Mouse (Mus musculus) midbrain, embryonic 13.5 days (tissue): ENCODE data around the gene Mmp15. TPM values are rescaled to one million over a fixed set of nuclear protein-coding genes. Genes with fewer than 3 reads are reported as not detected.
"Not testable (repeated sequence)": the region's sequence is repeated elsewhere in the genome, so short reads cannot be mapped to it uniquely, and the experiment has no call there.

ENCODE experiments used
- ATAC-seq: fragments of 200-750 bp; cut with Nextera tagmentation; 2 replicates; pipeline ENCODE4 v1.8.0; 2017; ENCODE audit warnings: mild to moderate bottlenecking, moderate TSS enrichment, moderate library complexity
- H3K27ac ChIP-seq: fragments of 300-500 bp; sonication (generic); 2 replicates; pipeline ENCODE4 v1.5.1; 2015; ENCODE audit warnings: inconsistent platforms, mild to moderate bottlenecking, moderate library complexity
- H3K27me3 ChIP-seq: fragments of 300-500 bp; sonication (generic); 2 replicates; pipeline ENCODE4 v1.6.1; 2015; ENCODE audit warnings: mild to moderate bottlenecking, inconsistent platforms
- H3K36me3 ChIP-seq: fragments of 300-500 bp; sonication (generic); 2 replicates; pipeline ENCODE4 v1.6.1; 2015; ENCODE audit warnings: mild to moderate bottlenecking, inconsistent platforms
- H3K4me1 ChIP-seq: fragments of 300-500 bp; sonication (generic); replicated peaks from 2 replicates; pipeline ENCODE4 v1.6.1; 2015; ENCODE audit warnings: inconsistent platforms
- H3K4me2 ChIP-seq: fragments of 300-500 bp; sonication (generic); replicated peaks from 2 replicates; pipeline ENCODE4 v1.6.1; 2015; ENCODE audit warnings: moderate library complexity, mild to moderate bottlenecking, inconsistent platforms
- H3K4me3 ChIP-seq: fragments of 300-500 bp; sonication (generic); replicated peaks from 2 replicates; pipeline ENCODE4 v1.5.1; 2015; ENCODE audit warnings: mild to moderate bottlenecking, inconsistent platforms
- H3K9ac ChIP-seq: fragments of 300-500 bp; sonication (generic); replicated peaks from 2 replicates; pipeline ENCODE4 v1.6.1; 2015; ENCODE audit warnings: mild to moderate bottlenecking, inconsistent platforms
- H3K9me3 ChIP-seq: fragments of 300-500 bp; sonication (generic); 2 replicates; pipeline ENCODE4 v1.6.1; 2016; ENCODE audit warnings: mild to moderate bottlenecking, inconsistent platforms
- WGBS: fragments of 180-500 bp; shearing (Covaris S2); methylation state at CpG from one replicate; pipeline ENCODE4 v1.1.7; 2015; 5-methylcytosine and 5-hydroxymethylcytosine counted together
- polyA plus RNA-seq: library from polyadenylated mRNA; unstranded; fragments of >200 nt; fragmentation: Nextera tagmentation; extraction: Ambion mirVana; gene quantifications from 2 replicates; pipeline ENCODE4 v1.2.1, GENCODE M21; 2015

The Mmp15 gene
- polyA plus RNA-seq, 1 experiment from 2014 or later: 15.3 TPM

DNA sequence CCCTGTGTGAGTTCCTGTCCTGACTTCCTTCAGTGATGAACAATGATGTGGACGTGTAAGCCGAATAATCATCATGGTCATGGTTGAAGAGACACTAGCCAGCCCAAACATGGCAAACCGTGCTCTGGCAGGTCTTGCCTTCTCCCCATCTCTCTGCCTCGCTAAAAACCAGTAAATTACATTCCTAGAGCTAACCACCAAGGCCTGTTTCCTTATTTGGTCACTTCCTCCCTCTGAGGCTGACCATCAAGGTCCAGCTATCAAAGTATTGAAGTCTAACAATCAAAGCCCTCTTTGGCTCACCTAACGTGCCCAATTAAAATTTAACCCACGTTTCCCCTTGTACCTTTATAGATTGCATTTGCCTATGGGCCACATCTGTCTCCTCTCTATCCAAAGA lies 10.2 kb downstream of the Mmp15 start:
- H3K4me3 ChIP-seq: no peak overlapping the region
- no peaks in the 10 kb centered on the region for H3K27me3 ChIP-seq
- 0 out of 2 replicates have a peak, but pooled peaks cover 4% of the 10 kb centered on the region for H3K36me3 ChIP-seq
- H3K4me1 ChIP-seq: peaks cover 33% of the 10 kb centered on the region
- peaks cover 3% of the 10 kb centered on the region; the same call in 1 of the 2 replicates for H3K9me3 ChIP-seq
- H3K27ac ChIP-seq: no peak overlapping the region
- 68% methylated on average over 6 of the region's 6 CpGs for WGBS
- no peak overlapping the region for H3K4me2 ChIP-seq
- no peak for ATAC-seq
- no peak overlapping the region for H3K9ac ChIP-seq

DNA sequence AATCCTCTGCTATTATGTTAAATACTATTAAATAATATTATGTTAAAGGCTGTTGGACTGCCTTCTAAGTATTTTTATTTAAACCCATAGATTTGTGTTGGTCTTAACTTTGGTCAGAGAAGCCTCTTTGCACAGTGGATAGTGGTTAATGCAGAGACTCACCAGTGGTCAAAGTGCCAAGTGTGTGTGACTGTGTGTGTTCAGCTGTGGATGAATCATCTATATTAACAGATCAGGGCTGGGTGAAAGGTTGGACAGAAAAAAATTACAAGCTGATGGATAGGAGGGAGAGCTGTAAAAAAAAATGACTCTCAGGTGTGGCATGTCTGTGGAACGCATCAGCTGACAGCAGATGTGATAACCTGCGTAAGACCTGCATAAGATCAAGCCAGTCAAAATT lies 11.8 kb downstream of the Mmp15 start:
- no peak for ATAC-seq
- 94% methylated on average over 2 of the region's 2 CpGs for WGBS

DNA sequence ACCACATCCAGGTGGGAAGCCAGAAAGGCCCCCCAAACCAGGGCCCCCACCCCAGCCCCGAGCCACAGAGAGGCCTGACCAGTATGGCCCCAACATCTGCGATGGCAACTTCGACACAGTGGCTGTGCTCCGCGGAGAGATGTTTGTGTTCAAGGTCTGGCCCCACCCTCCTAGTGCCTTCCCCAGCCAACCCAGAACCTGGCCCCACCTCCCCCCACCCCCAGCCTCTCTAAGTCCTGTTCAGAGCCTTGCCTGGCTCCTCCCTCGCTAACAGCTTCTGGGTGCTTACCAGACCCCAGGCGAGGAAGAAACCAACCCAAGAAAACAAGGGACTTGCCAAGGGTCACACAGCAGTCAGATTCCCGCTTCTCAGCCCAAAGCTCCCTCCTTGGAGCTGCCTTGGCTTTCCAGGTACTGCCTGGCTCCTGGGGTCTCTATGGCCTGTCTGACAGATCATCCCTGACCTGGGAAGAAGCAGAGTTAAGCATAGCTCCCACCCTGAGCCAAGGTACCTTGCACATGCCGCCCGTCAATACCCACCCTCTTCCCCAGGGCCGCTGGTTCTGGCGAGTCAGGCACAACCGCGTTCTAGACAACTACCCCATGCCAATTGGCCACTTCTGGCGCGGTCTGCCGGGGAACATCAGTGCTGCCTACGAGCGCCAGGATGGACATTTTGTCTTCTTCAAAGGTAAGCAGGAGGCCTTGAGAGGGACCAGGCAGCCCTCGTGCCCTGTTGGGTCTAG lies 17.7 kb downstream of the Mmp15 start:
- no peak overlapping the region for H3K27ac ChIP-seq
- peaks cover 67% of the 10 kb centered on the region for H3K36me3 ChIP-seq
- H3K9me3 ChIP-seq: no peaks in the 10 kb centered on the region
- no peak overlapping the region for H3K4me3 ChIP-seq
- no peaks in the 10 kb centered on the region for H3K27me3 ChIP-seq
- H3K9ac ChIP-seq: no peak overlapping the region
- no peaks in the 10 kb centered on the region for H3K4me1 ChIP-seq
- WGBS: 55% methylated on average over 20 of the region's 20 CpGs
- no peak overlapping the region for H3K4me2 ChIP-seq
- ATAC-seq: no peak

More for the DNA sequence above, 11.8 kb downstream of the Mmp15 start:
- peaks cover 25% of the 10 kb centered on the region for H3K4me1 ChIP-seq
- no peak overlapping the region for H3K4me3 ChIP-seq
- H3K4me2 ChIP-seq: no peak overlapping the region
- H3K27ac ChIP-seq: no peak overlapping the region
- H3K9me3 ChIP-seq: peaks cover 3% of the 10 kb centered on the region; the same call in 1 of the 2 replicates
- H3K27me3 ChIP-seq: no peaks in the 10 kb centered on the region
- H3K36me3 ChIP-seq: peaks cover 19% of the 10 kb centered on the region
- H3K9ac ChIP-seq: no peak overlapping the region

DNA sequence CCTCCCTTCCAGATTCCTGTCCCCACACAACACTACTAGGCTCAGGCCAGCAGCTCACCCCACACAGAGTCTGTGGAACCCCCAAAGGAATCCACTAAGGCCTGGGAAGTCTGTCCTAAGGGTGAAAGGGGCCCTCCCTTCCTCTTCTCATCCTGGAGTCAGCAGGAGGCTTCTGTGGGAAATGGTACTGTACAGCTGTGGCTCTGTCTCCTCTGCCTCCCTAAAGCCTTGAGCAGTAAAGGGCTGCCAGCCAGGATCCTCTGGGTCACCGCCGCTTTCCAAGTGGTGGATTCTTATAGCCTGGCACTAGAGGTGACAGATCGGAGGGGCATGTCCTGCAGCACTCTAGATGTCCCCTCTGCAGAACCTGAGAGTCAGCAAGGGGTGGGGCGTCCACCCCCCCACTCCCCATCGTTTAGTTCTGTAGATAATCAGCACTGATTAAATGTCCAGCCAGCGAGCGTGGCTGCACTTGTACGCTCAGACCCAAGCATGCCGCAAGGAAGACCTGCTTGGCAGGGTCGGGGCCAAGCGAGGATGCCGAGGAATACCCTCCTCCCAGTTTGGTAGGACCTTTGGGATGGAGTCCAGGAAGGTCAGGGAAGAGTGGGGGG lies 21.4 kb downstream of the Mmp15 start:
- 88% methylated on average over 12 of the region's 12 CpGs for WGBS
- Histone ChIP-seq H3K27ac (no peak overlapping the region), H3K9me3 (no peaks in the 10 kb centered on the region), H3K9ac (no peak overlapping the region), H3K36me3 (peaks cover 55% of the 10 kb centered on the region), H3K4me3 (no peak overlapping the region), H3K27me3 (no peaks in the 10 kb centered on the region), H3K4me1 (no peaks in the 10 kb centered on the region), H3K4me2 (no peak overlapping the region)
- no peak for ATAC-seq

DNA sequence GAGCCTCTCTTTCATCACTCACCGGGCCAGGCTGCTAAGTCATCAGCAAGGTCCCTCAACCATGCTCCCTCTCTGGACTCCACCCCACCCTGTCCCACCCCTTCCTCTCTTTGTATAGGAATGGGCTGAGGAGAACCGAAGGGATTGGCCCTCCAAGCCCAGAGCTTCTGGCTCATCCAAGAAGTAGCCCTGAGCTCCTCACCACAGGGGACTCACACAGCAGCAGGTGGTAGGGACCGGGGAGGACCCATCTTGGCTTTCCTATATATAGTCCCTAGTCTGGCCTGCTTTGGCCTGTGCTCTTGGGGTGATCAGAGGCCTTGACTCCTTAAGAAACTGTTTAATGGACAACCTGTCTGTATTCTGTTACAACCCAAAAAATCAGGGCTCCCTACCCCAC lies 22.4 kb downstream of the Mmp15 start:
- WGBS: 83% methylated on average over 3 of the region's 3 CpGs
- Histone ChIP-seq H3K27ac (no peak overlapping the region), H3K4me3 (no peak overlapping the region), H3K9me3 (0 out of 2 replicates have a peak, but pooled peaks cover 3% of the 10 kb centered on the region), H3K4me2 (no peak overlapping the region), H3K36me3 (peaks cover 46% of the 10 kb centered on the region), H3K4me1 (no peaks in the 10 kb centered on the region), H3K27me3 (no peaks in the 10 kb centered on the region), H3K9ac (no peak overlapping the region)
- no peak for ATAC-seq

DNA sequence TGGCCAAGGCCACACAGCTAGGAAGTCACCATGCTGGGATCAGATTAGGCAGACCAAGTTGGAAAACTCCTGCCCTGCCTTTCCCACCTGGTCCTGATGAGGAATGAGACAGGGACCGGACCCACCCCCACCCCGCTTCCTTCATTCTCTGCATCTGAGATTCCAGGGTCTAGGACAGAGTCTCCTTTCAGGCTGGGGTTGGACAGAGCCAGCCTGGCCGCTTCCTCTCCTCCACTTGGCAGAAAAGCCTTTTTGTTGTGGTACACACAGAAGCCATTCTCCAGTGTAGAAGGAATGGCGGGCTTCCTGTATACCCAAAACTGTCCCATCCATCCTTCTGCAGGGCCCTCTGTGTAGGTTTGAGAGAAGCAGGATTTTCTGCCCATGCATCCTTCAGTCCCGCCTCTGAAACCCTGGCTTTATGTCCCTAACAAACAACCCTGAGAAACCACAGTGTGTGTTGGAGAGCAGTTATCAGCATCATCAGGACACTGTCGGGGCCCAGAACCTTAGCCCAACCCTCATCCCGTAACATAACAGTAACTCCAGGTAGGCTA lies 23.4 kb downstream of the Mmp15 start:
- Histone ChIP-seq H3K36me3 (peaks cover 35% of the 10 kb centered on the region), H3K27ac (no peak overlapping the region), H3K9me3 (0 out of 2 replicates have a peak, but pooled peaks cover 3% of the 10 kb centered on the region), H3K4me3 (no peak overlapping the region), H3K4me1 (no peaks in the 10 kb centered on the region), H3K9ac (no peak overlapping the region), H3K4me2 (no peak overlapping the region), H3K27me3 (no peaks in the 10 kb centered on the region)
- no peak for ATAC-seq
- WGBS: 94% methylated on average over 7 of the region's 7 CpGs

DNA sequence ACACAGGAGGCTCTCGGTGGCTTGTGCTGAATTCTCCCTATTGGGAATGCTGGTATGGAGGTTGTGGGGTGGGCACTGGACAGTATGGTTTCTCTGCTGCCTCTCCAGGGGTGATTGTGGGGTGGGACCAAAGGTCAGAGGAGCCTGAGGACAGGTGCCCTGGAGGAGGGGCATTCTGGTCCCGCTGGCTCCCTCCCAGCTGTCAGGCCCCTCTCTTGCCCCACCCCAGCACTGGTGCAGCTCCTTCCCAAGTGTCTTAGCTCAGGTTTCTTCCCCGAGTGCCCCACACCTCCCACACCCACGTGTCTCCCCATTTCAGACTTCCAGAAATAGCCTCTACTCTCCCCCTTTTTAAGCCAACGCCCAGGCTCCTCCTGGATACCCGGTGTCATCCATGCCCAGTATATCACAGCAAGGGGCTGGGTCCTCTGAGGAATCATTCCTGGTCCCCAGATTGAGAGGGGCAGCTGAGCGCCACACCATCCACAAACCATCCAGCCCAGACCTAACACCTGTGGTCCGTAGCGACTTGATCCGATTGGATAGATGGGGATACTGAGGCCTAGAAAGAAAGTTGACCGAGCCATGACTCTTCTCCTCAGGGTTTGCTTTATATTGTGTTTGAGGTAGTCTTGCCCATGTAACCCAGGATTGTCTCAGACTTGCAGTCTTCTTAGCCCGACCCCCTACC lies 24.4 kb downstream of the Mmp15 start:
- H3K4me2 ChIP-seq: no peak overlapping the region
- H3K9ac ChIP-seq: no peak overlapping the region
- H3K27ac ChIP-seq: no peak overlapping the region
- 0 out of 2 replicates have a peak, but pooled peaks cover 3% of the 10 kb centered on the region for H3K9me3 ChIP-seq
- no peak for ATAC-seq
- peaks cover 25% of the 10 kb centered on the region for H3K36me3 ChIP-seq
- WGBS: 88% methylated on average over 12 of the region's 12 CpGs
- no peaks in the 10 kb centered on the region for H3K27me3 ChIP-seq
- no peaks in the 10 kb centered on the region for H3K4me1 ChIP-seq
- H3K4me3 ChIP-seq: no peak overlapping the region

DNA sequence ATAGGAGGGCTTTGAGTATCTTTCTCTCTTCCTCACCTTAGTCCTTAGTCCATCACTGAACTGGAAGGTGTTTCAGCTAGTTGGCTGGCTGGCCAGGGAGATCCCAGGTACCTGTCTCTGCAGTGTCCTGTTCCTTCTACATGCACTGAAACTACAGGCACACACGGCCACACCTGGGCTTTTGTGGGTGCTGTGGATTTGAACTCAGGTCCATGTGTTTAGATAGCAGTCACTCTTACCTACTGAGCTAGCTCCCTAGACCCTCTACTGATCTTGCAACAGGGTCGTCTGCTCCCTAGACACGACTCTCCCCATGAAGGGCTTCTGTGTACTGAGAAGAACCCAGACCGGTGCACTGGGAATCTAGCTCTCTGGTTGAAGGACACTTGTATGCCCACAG lies 25.0 kb downstream of the Mmp15 start:
- Histone ChIP-seq H3K27me3 (no peaks in the 10 kb centered on the region), H3K27ac (no peak overlapping the region), H3K4me1 (no peaks in the 10 kb centered on the region), H3K9ac (no peak overlapping the region), H3K36me3 (peaks cover 19% of the 10 kb centered on the region), H3K4me3 (no peak overlapping the region), H3K4me2 (no peak overlapping the region), H3K9me3 (0 out of 2 replicates have a peak, but pooled peaks cover 3% of the 10 kb centered on the region)
- 83% methylated on average over 4 of the region's 4 CpGs for WGBS
- ATAC-seq: no peak

DNA sequence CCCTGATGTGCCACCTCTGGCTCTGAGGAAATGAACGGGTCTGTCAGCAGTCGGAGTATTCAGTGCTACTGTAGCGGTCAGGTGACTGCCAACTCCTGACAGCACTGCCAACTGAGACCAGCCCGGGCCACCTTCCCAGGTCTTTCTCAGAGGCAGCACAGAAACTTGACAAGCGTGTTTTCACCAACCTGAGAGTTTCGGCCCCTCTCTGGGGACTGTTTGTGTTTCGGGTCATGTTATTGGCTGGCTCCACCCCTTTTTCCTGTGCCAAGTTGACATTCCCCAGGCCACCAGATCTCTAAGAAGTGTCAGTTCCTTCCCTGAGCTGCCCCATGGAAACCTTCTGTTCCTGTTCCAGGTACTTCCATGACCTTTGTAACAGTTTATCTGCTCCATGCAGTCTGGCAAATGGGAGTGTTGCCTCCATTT lies 25.8 kb downstream of the Mmp15 start:
- H3K36me3 ChIP-seq: peaks cover 11% of the 10 kb centered on the region
- no peak overlapping the region for H3K9ac ChIP-seq
- no peak overlapping the region for H3K27ac ChIP-seq
- no peak overlapping the region for H3K4me2 ChIP-seq
- 0 out of 2 replicates have a peak, but pooled peaks cover 3% of the 10 kb centered on the region for H3K9me3 ChIP-seq
- no peaks in the 10 kb centered on the region for H3K4me1 ChIP-seq
- no peak for ATAC-seq
- H3K27me3 ChIP-seq: no peaks in the 10 kb centered on the region
- no peak overlapping the region for H3K4me3 ChIP-seq
- 73% methylated on average over 7 of the region's 7 CpGs for WGBS

DNA sequence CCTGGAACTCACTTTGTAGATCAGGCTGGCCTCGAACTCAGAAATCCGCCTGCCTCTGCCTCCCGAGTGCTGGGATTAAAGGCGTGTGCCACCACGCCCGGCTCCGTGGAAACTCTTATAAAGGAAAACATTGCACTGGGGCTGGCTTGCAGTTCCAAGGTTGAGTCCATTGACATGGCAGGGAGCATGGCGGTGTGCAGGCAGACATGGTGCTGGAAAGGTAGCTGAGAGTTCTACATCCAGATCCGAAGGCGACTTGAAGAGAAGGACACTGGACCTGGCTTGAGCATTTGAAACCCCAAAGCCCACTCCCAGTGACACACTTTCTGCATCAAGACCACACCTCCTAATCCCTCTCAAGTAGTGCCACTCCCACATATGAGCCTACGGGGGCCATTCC lies 26.9 kb downstream of the Mmp15 start:
- not testable (repeated sequence) for H3K4me3 ChIP-seq, H3K9ac ChIP-seq, H3K9me3 ChIP-seq, H3K27ac ChIP-seq, H3K4me1 ChIP-seq, ATAC-seq, H3K36me3 ChIP-seq, H3K27me3 ChIP-seq, H3K4me2 ChIP-seq
- 96% methylated on average over 11 of the region's 11 CpGs for WGBS

DNA sequence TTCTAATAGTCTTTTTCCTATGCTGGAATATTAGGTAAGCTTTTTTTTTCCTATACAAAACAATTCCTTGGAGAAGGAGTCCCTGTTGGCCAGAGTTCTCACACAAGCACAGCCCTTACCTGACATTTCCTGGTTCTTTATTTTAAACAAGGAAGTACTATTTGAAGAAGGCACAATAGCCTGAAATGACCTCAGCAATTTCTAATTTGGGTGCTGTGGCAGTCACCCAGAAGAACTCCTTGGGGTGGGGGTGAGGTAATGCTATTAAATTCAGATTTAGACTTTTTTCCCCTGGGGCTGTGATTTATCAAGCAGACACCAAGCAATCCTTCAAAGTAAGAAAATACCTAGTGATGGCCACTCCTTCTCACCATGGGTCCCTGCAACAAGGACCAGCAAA lies 28.9 kb downstream of the Mmp15 start:
- Histone ChIP-seq H3K36me3 (no peaks in the 10 kb centered on the region), H3K4me1 (no peaks in the 10 kb centered on the region), H3K27ac (no peak overlapping the region), H3K9me3 (0 out of 2 replicates have a peak, but pooled peaks cover 3% of the 10 kb centered on the region), H3K4me2 (no peak overlapping the region), H3K27me3 (no peaks in the 10 kb centered on the region), H3K4me3 (no peak overlapping the region), H3K9ac (no peak overlapping the region)
- no peak for ATAC-seq

DNA sequence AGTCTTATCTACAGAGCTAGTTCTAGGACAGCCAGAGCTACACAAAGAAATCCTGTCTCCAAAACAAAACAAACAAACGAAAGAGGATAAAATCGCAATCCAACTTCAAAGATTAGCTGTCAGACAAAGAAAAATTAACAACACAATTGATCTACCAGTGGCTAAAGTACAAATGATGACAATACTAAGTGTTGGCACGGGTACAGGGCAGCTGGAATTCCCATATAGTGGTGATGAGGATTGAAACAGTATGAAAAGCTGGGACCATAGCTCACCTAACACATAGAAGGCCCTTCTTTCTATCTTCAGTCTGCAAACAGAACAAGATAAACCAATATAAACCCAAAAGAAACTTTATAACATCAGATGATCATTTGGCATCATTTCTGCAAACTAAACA lies 29.5 kb downstream of the Mmp15 start:
- 84% methylated on average over 3 of the region's 3 CpGs for WGBS

More for the DNA sequence above, 29.5 kb downstream of the Mmp15 start:
- Histone ChIP-seq H3K27ac (no peak overlapping the region), H3K36me3 (no peaks in the 10 kb centered on the region), H3K27me3 (no peaks in the 10 kb centered on the region), H3K4me2 (no peak overlapping the region), H3K4me3 (no peak overlapping the region), H3K4me1 (no peaks in the 10 kb centered on the region), H3K9ac (no peak overlapping the region), H3K9me3 (0 out of 2 replicates have a peak, but pooled peaks cover 3% of the 10 kb centered on the region)
- no peak for ATAC-seq
